In genomic region chr9:121833825-121834224, GRCm38 (mm10) we compare ENCODE assay signal across 21 mouse cellular contexts. TPM values are rescaled to one million over a fixed set of nuclear protein-coding genes. Genes with fewer than 3 reads are reported as not detected.
"Had no signal": no experiment of that assay in that cellular context is flagged by ENCODE, and none has a peak within 500 bp of the region (broad histone marks: within the 10 kb centered on the region; RNA-seq: fewer than 3 reads in every experiment).

No protein-coding gene starts in this region.

- H3K4me3 ChIP-seq: liver, embryonic 15.5 days; lung, embryonic 15.5 days; midbrain, embryonic 13.5 days; midbrain, embryonic 15.5 days; neural tube, embryonic 12.5 days; stomach, embryonic 15.5 days had no signal

- H3K27me3 ChIP-seq: lung, embryonic 15.5 days; midbrain, embryonic 13.5 days; midbrain, embryonic 15.5 days; neural tube, embryonic 12.5 days; stomach, embryonic 15.5 days had no signal

- H3K4me1 ChIP-seq: lung, embryonic 15.5 days had no signal

- H3K27ac ChIP-seq: liver, embryonic 15.5 days; lung, embryonic 15.5 days; macrophage; midbrain, embryonic 13.5 days; midbrain, embryonic 15.5 days; neural tube, embryonic 12.5 days; stomach, embryonic 15.5 days; stomach, postnatal 0 days had no signal

- DNase-seq: liver, postnatal 0 days; lung, adult 2 months; lung, postnatal 14 days; lung, postnatal 36 days; right cerebral cortex, postnatal 14 days; thymus, adult 2 months; thymus, postnatal 25 days; thymus, postnatal 4 days had no signal

- H3K36me3 ChIP-seq: liver, embryonic 15.5 days; lung, embryonic 15.5 days; midbrain, embryonic 13.5 days; midbrain, embryonic 15.5 days; neural tube, embryonic 12.5 days; stomach, embryonic 15.5 days had no signal

RNA-seq across cellular contexts. Expression of gene Ccdc13, which starts 5.4 kb away (rescaled TPM):
- total RNA-seq: megakaryocyte progenitor cell, adult 5-6 weeks; monocyte, adult 5-6 weeks; neutrophil, adult 5-6 weeks had no signal
- polyA plus RNA-seq: liver, embryonic 15.5 days; liver, postnatal 0 days; macrophage; spleen, adult 2 months had no signal

RNA-seq across cellular contexts. Expression of gene Hhatl, which starts 41.5 kb away (rescaled TPM):
- total RNA-seq: megakaryocyte progenitor cell, adult 5-6 weeks; monocyte, adult 5-6 weeks; neutrophil, adult 5-6 weeks had no signal
- polyA plus RNA-seq: liver, postnatal 0 days; macrophage; midbrain, embryonic 11.5 days; neural tube, embryonic 12.5 days had no signal

RNA-seq across cellular contexts. Expression of gene Klhl40, which starts 56.4 kb away (rescaled TPM):
- total RNA-seq: megakaryocyte progenitor cell, adult 5-6 weeks; monocyte, adult 5-6 weeks; neutrophil, adult 5-6 weeks had no signal
- polyA plus RNA-seq: macrophage; spleen, adult 2 months had no signal
